Mouse (Mus musculus) stomach, embryonic 14.5 days (tissue): ENCODE data around the gene Dnajc19. TPM values are rescaled to one million over a fixed set of nuclear protein-coding genes. Genes with fewer than 3 reads are reported as not detected.
"Not testable (repeated sequence)": the region's sequence is repeated elsewhere in the genome, so short reads cannot be mapped to it uniquely, and the experiment has no call there.

Experiments used
- ATAC-seq: fragments of 200-750 bp; cut with Nextera tagmentation; 2 replicates; pipeline ENCODE4 v1.8.0; 2017; ENCODE audit warnings: low read depth, moderate TSS enrichment; ENCODE audit not compliant: insufficient number of reproducible peaks, insufficient read depth, low FRiP score
- H3K27ac ChIP-seq: fragments of 300-500 bp; sonication (generic); 2 replicates; pipeline ENCODE4 v1.5.1; 2014; ENCODE audit warnings: mild to moderate bottlenecking, low read length, moderate library complexity, mixed read lengths
- H3K27me3 ChIP-seq: fragments of 300-500 bp; sonication (generic); 2 replicates; pipeline ENCODE4 v1.6.1; 2014; ENCODE audit warnings: low read length, control low read depth, mixed read lengths; ENCODE audit not compliant: control insufficient read depth, insufficient read depth
- H3K36me3 ChIP-seq: fragments of 300-500 bp; sonication (generic); 2 replicates; pipeline ENCODE4 v1.6.1; 2014; ENCODE audit warnings: mild to moderate bottlenecking, control low read depth, low read length, moderate library complexity, mixed read lengths; ENCODE audit not compliant: control insufficient read depth, insufficient read depth
- H3K4me1 ChIP-seq: fragments of 300-500 bp; sonication (generic); 2 replicates; pipeline ENCODE4 v1.6.1; 2014; ENCODE audit warnings: low read length, control low read depth, mixed read lengths; ENCODE audit not compliant: control insufficient read depth, insufficient read depth
- H3K4me2 ChIP-seq: fragments of 300-500 bp; sonication (generic); replicated peaks from 2 replicates; pipeline ENCODE4 v1.6.1; 2014; ENCODE audit warnings: low read depth, low read length, control low read depth
- H3K4me3 ChIP-seq: fragments of 300-500 bp; sonication (generic); 2 replicates; pipeline ENCODE4 v1.5.1; 2014; ENCODE audit warnings: low read depth, low read length, control low read depth
- H3K9ac ChIP-seq: fragments of 300-500 bp; sonication (generic); replicated peaks from 2 replicates; pipeline ENCODE4 v1.6.1; 2014; ENCODE audit warnings: low read depth, mild to moderate bottlenecking, control low read depth, low read length, moderate library complexity, mixed read lengths
- H3K9me3 ChIP-seq: fragments of 300-500 bp; sonication (generic); 2 replicates; pipeline ENCODE4 v1.6.1; 2016; ENCODE audit warnings: low read depth, low read length, control low read depth; ENCODE audit not compliant: control insufficient read depth
- WGBS: fragments of 180-500 bp; shearing (Covaris S2); extraction: QIAGEN DNeasy Blood & Tissue Kit; methylation state at CpG from one replicate; pipeline ENCODE4 v1.1.7; 2014; 5-methylcytosine and 5-hydroxymethylcytosine counted together
- polyA plus RNA-seq: library from polyadenylated mRNA; unstranded; fragments of >200 nt; fragmentation: Nextera tagmentation; extraction: Ambion mirVana; gene quantifications from 2 replicates; pipeline ENCODE4 v1.2.1, GENCODE M21; 2014

The Dnajc19 gene
- polyA plus RNA-seq, 1 experiment from 2014 or later, result 163 TPM

DNA sequence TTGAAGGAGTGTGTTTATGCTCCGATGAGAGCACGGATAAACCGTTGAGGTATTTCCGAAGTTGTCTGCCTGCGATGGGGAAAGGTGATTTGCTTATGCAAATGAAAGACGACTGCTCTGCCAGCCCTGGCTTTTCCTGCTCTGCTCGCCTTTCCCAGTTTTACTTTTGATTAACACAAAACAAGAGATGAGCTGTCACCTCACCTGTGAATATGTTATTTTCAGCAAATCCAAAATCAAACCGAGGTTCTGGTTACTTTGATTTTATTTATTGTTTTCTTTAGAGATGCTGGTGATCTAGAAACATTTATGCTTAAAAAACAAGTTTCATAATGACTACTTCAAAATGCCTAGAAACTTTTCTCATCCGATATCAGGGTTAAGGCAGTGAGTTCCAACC lies 25.3 kb upstream of the Dnajc19 start:
- Histone ChIP-seq H3K27ac (no peak overlapping the region), H3K36me3 (no peaks in the 10 kb centered on the region), H3K4me2 (no peak overlapping the region), H3K9me3 (no peaks in the 10 kb centered on the region), H3K9ac (no peak overlapping the region), H3K27me3 (peaks cover 2% of the 10 kb centered on the region; the same call in 1 of the 2 replicates), H3K4me1 (no peaks in the 10 kb centered on the region), H3K4me3 (no peak overlapping the region)
- WGBS, result 16% methylated on average over 9 of the region's 9 CpGs
- ATAC-seq, result no peak

GRCm38 (mm10) chr3:34103902-34104672 lies 23.0 kb upstream of the Dnajc19 start:
- Histone ChIP-seq H3K4me1 (no peaks in the 10 kb centered on the region), H3K9me3 (no peaks in the 10 kb centered on the region), H3K27me3 (peaks cover 2% of the 10 kb centered on the region; the same call in 1 of the 2 replicates), H3K4me3 (no peak overlapping the region), H3K36me3 (no peaks in the 10 kb centered on the region), H3K4me2 (no peak overlapping the region), H3K9ac (no peak overlapping the region), H3K27ac (no peak overlapping the region)
- 48% methylated on average over 7 of the region's 7 CpGs for WGBS
- no peak for ATAC-seq

- H3K4me1 ChIP-seq, result no peaks in the 10 kb centered on the region
- no peak overlapping the region for H3K4me3 ChIP-seq
- H3K9ac ChIP-seq, result no peak overlapping the region
- WGBS, result 71% methylated on average over 2 of the region's 2 CpGs
- no peak for ATAC-seq
- H3K9me3 ChIP-seq, result no peaks in the 10 kb centered on the region
- no peak overlapping the region for H3K4me2 ChIP-seq
- peaks cover 2% of the 10 kb centered on the region; the same call in 1 of the 2 replicates for H3K27me3 ChIP-seq
- H3K36me3 ChIP-seq, result no peaks in the 10 kb centered on the region
- H3K27ac ChIP-seq, result no peak overlapping the region
These were observed 21.8 kb upstream of the Dnajc19 start for GRCm38 (mm10) chr3:34102891-34103290.

GRCm38 (mm10) chr3:34083655-34084054 lies 2.5 kb upstream of the Dnajc19 start:
- no peaks in the 10 kb centered on the region for H3K36me3 ChIP-seq
- no peak overlapping the region for H3K9ac ChIP-seq
- 0 out of 2 replicates have a peak, but pooled peaks cover 3% of the 10 kb centered on the region for H3K4me1 ChIP-seq
- no peak for ATAC-seq
- H3K27me3 ChIP-seq, result no peaks in the 10 kb centered on the region
- no peak overlapping the region for H3K27ac ChIP-seq
- no peaks in the 10 kb centered on the region for H3K9me3 ChIP-seq
- WGBS, result 63% methylated on average over 5 of the region's 5 CpGs
- H3K4me3 ChIP-seq, result no peak overlapping the region
- H3K4me2 ChIP-seq, result no peak overlapping the region

DNA sequence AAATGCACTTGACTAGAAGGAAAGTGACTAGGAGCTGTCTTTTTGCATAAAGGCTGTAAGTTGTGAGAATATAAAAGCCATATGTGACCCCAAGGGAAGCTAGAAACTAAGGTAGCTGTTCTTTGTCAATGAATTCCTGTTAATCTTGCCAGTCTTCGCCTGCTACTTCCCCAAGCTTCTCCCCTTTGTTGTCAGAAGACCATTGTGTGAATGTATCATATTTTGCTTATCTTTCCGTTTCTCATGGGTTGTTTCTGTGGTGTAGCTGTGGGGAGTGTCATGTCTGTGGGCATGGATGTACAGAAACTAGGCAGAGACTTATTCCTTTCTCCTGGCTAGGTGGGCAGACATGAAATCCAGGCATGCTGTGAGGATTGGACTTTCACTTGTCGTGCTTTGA lies 808 bp upstream of the Dnajc19 start:
- Histone ChIP-seq H3K4me2 (peak overlapping the region; percentile 57), H3K36me3 (peaks cover 3% of the 10 kb centered on the region; the same call in 1 of the 2 replicates), H3K27me3 (no peaks in the 10 kb centered on the region), H3K9ac (no peak overlapping the region), H3K27ac (no peak overlapping the region), H3K9me3 (no peaks in the 10 kb centered on the region), H3K4me3 (peak overlapping the region; percentile 74; the same call in 1 of the 2 replicates), H3K4me1 (0 out of 2 replicates have a peak, but pooled peaks cover 3% of the 10 kb centered on the region)
- no peak for ATAC-seq
- 90% methylated on average over 3 of the region's 3 CpGs for WGBS

GRCm38 (mm10) chr3:34076058-34076759 lies 4.9 kb downstream of the Dnajc19 start:
- no peak for ATAC-seq

GRCm38 (mm10) chr3:34072726-34073125 lies 8.4 kb downstream of the Dnajc19 start:
- no peak for ATAC-seq
- peaks cover 24% of the 10 kb centered on the region for H3K36me3 ChIP-seq
- no peaks in the 10 kb centered on the region for H3K9me3 ChIP-seq
- WGBS, result 86% methylated on average over 6 of the region's 6 CpGs
- no peaks in the 10 kb centered on the region for H3K27me3 ChIP-seq
- H3K4me2 ChIP-seq, result no peak overlapping the region
- H3K9ac ChIP-seq, result no peak overlapping the region
- H3K4me3 ChIP-seq, result no peak overlapping the region
- H3K4me1 ChIP-seq, result no peaks in the 10 kb centered on the region
- no peak overlapping the region for H3K27ac ChIP-seq

More at GRCm38 (mm10) chr3:34076058-34076759, 4.9 kb downstream of the Dnajc19 start:
- no peaks in the 10 kb centered on the region for H3K27me3 ChIP-seq
- no peak overlapping the region for H3K4me2 ChIP-seq
- peaks cover 15% of the 10 kb centered on the region; the same call in 1 of the 2 replicates for H3K36me3 ChIP-seq
- H3K9ac ChIP-seq, result no peak overlapping the region
- no peak overlapping the region for H3K27ac ChIP-seq
- 0 out of 2 replicates have a peak, but pooled peaks cover 3% of the 10 kb centered on the region for H3K4me1 ChIP-seq
- H3K4me3 ChIP-seq, result no peak overlapping the region
- WGBS, result 66% methylated on average over 6 of the region's 6 CpGs
- H3K9me3 ChIP-seq, result no peaks in the 10 kb centered on the region

DNA sequence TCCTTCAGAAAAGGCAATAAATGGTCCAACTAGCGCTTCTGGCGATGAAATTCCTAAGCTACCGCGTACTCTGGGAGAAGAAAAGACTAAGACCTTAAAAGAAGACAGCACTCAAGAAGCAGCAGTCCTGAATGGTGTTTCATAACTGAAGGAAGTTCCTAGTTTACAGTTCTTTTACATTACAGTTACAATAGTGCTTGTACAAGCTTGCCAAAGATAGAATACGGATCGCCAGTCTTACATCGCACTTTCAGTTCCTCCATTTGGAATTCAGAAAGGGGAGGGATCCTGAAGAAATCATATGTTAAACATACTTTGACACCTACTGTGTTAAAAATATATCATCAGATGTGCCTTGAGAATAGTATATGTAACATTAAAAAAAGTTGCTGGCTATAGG lies 12.2 kb downstream of the Dnajc19 start:
- H3K4me1 ChIP-seq, H3K9me3 ChIP-seq, H3K4me3 ChIP-seq, H3K4me2 ChIP-seq, ATAC-seq, H3K27me3 ChIP-seq, H3K27ac ChIP-seq, H3K9ac ChIP-seq: not testable (repeated sequence)
- WGBS, result 92% methylated on average over 7 of the region's 7 CpGs
- peaks cover 35% of the 10 kb centered on the region for H3K36me3 ChIP-seq
